Mouse (Mus musculus) cerebellum, adult 9-11 months (tissue): Measurements from ENCODE around the gene Olfr1246.
"Not testable (repeated sequence)": the region's sequence is repeated elsewhere in the genome, so short reads cannot be mapped to it uniquely, and the experiment has no call there.

Experiments
- DNase-seq: peaks from one replicate; pipeline ENCODE4 v3.0.0; 2022

Olfr1246 gene

GRCm38 (mm10) chr2:89593057-89593456, at the start of gene Olfr1246:
Gene Olfr1246, minus strand, starts transcription at chr2:89593157.
- DNase-seq: no peak

DNA sequence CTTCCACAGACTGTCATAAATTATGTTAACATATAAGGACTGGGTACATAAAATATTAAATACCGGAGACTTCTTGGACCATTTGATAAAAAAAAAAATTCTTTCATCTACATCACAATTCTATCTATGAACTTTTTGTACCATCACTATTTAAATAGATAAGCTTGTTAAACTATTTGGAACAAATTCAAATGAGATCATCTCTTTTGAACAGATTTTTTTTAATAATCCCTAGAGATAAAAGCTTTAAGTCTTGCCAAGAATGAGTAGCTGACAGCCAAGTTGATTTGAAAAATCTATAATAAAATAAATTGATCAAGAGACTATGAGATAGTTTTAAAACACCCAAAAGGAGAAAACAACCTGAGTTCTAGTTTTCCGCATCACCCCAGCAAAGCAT, 41.9 kb upstream of the Olfr1246 start, which contains the start of gene Olfr1249:
Gene Olfr1249, minus strand, starts transcription at position 101 of the 400 bp plus-strand sequence.
- no peak for DNase-seq

GRCm38 (mm10) chr2:89618145-89618544, 25.2 kb upstream of the Olfr1246 start, which contains the start of gene Olfr1248:
Gene Olfr1248, minus strand, starts transcription at chr2:89618245.
- not testable (repeated sequence) for DNase-seq

DNA sequence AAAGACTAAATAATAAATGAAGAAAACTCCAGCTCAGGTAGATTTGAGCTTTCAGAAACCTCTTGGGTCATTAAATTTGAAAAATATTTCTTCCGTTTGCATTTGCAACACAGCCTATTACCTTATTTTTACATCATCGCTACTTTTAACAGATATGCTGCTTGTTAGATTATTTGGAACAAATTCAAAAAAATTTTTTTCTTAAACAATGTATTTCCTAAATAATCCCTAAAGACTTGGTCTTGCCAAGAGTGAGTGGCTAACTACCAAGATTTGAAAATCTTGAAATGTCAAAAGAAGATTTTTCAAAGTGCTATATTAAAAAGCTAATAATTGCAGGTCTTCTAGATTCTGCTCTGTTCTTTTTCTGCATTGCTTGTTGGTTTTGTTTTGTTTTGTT, 21.1 kb upstream of the Olfr1246 start, which contains the start of gene Olfr1247:
Gene Olfr1247, minus strand, starts transcription at position 101 of the 400 bp plus-strand sequence.
- DNase-seq: no peak

- no peak for DNase-seq
Observed at GRCm38 (mm10) chr2:89578347-89578746, 14.6 kb downstream of the Olfr1246 start, which contains the start of gene Olfr1245. Gene Olfr1245, minus strand, starts transcription at chr2:89578447.

- not testable (repeated sequence) for DNase-seq
Observed at GRCm38 (mm10) chr2:89562706-89563105, 30.3 kb downstream of the Olfr1246 start.

- no peak for DNase-seq
Observed at GRCm38 (mm10) chr2:89544516-89544915, 48.4 kb downstream of the Olfr1246 start.

DNA sequence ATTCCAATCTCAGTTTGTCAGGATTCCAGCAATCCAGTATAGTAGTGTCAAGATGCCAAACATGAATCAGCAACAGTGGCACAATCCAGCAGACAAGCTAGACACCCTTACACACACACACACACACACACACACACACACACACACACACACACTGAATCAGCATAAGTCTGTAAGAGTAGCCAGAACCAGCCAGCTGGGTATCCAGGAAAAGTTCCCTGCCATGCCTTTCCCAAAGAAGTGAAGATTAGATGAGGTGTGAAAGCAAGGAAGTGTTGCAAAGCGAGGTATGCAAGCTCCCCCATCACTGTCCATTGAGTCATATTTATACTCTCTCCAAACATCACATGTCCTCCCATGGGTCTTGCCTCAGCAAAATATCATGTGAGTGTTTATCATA, 53.0 kb downstream of the Olfr1246 start:
- no peak for DNase-seq
